Mouse (Mus musculus) macrophage (primary cell): ENCODE results near the gene Rad54l. TPM values are rescaled to one million over a fixed set of nuclear protein-coding genes. Genes with fewer than 3 reads are reported as not detected.

Source experiments
- H3K27ac ChIP-seq: fragments of 350-480 bp; formaldehyde crosslinking; 2 replicates; pipeline ENCODE4 v1.9.0; 2021
- H3K36me3 ChIP-seq: fragments of 350-480 bp; formaldehyde crosslinking; 2 replicates; pipeline ENCODE4 v1.9.0; 2021; ENCODE audit errors: inconsistent target
- H3K4me3 ChIP-seq: fragments of 350-480 bp; formaldehyde crosslinking; 2 replicates; pipeline ENCODE4 v1.9.0; 2021; ENCODE audit errors: inconsistent target
- H3K79me2 ChIP-seq: fragments of 350-480 bp; formaldehyde crosslinking; 2 replicates; pipeline ENCODE4 v1.9.0; 2021; ENCODE audit errors: inconsistent target
- WGBS: methylation state at CpG from one replicate; pipeline ENCODE4 v1.1.7; 2026; ENCODE audit warnings: inconsistent platforms; ENCODE audit not compliant: missing documents; 5-methylcytosine and 5-hydroxymethylcytosine counted together
- polyA plus RNA-seq: library from polyadenylated mRNA; stranded (reverse); fragments of 250-400 nt; gene quantifications from 3 replicates; pipeline ENCODE4 v1.2.4, GENCODE M21; 2018; ENCODE audit warnings: inconsistent platforms

The Rad54l gene
- polyA plus RNA-seq, 1 experiment from 2014 or later, result 3.6 TPM

GRCm38 (mm10) chr4:116070116-116070515 lies 53.4 kb downstream of the Rad54l start:
- WGBS, result 45% methylated on average over 6 of the region's 6 CpGs
- Histone ChIP-seq H3K36me3 (peaks cover 37% of the 10 kb centered on the region), H3K4me3 (no peak overlapping the region), H3K79me2 (peaks cover 53% of the 10 kb centered on the region), H3K27ac (no peak overlapping the region)

GRCm38 (mm10) chr4:116063855-116064254 lies 59.6 kb downstream of the Rad54l start:
- H3K36me3 ChIP-seq, result peaks cover 20% of the 10 kb centered on the region
- no peaks in the 10 kb centered on the region for H3K79me2 ChIP-seq
- H3K4me3 ChIP-seq, result no peak overlapping the region
- H3K27ac ChIP-seq, result no peak overlapping the region
- 71% methylated on average over 1 of the region's 1 CpGs for WGBS

GRCm38 (mm10) chr4:116059012-116059726 lies 64.3 kb downstream of the Rad54l start:
- H3K27ac ChIP-seq, result no peak overlapping the region
- H3K36me3 ChIP-seq, result no peaks in the 10 kb centered on the region
- H3K79me2 ChIP-seq, result no peaks in the 10 kb centered on the region
- H3K4me3 ChIP-seq, result no peak overlapping the region
- WGBS, result 88% methylated on average over 5 of the region's 5 CpGs

GRCm38 (mm10) chr4:116057559-116057958 lies 65.9 kb downstream of the Rad54l start:
- H3K27ac ChIP-seq, result no peak overlapping the region
- H3K79me2 ChIP-seq, result no peaks in the 10 kb centered on the region
- H3K4me3 ChIP-seq, result no peak overlapping the region
- WGBS, result 22% methylated on average over 1 of the region's 1 CpGs
- no peaks in the 10 kb centered on the region for H3K36me3 ChIP-seq

- under 1% methylated on average over 35 of the region's 35 CpGs for WGBS
- Histone ChIP-seq H3K27ac (peak within 1 kb of the TSS; percentile 78), H3K79me2 (no peaks in the 10 kb centered on the region), H3K36me3 (no peaks in the 10 kb centered on the region), H3K4me3 (peak within 1 kb of the TSS; percentile 56)
Measured at GRCm38 (mm10) chr4:116053399-116053961, 70.0 kb downstream of the Rad54l start, which contains the start of gene Nsun4. Gene Nsun4 (minus strand): TSS chr4:116053876.

- 9% methylated on average over 19 of the region's 22 CpGs for WGBS
- Histone ChIP-seq H3K36me3 (no peaks in the 10 kb centered on the region), H3K27ac (peak overlapping the region; percentile 78), H3K79me2 (no peaks in the 10 kb centered on the region), H3K4me3 (peak overlapping the region; percentile 56)
Measured at GRCm38 (mm10) chr4:116052526-116053293, 70.8 kb downstream of the Rad54l start.

GRCm38 (mm10) chr4:116049211-116049610 lies 74.3 kb downstream of the Rad54l start:
- H3K4me3 ChIP-seq, result no peak overlapping the region
- H3K36me3 ChIP-seq, result peaks cover 4% of the 10 kb centered on the region; the same call in 1 of the 2 replicates
- H3K79me2 ChIP-seq, result no peaks in the 10 kb centered on the region
- 94% methylated on average over 3 of the region's 3 CpGs for WGBS
- no peak overlapping the region for H3K27ac ChIP-seq

GRCm38 (mm10) chr4:116048130-116048920 lies 75.2 kb downstream of the Rad54l start:
- Histone ChIP-seq H3K36me3 (peaks cover 5% of the 10 kb centered on the region; the same call in 1 of the 2 replicates), H3K4me3 (no peak overlapping the region), H3K27ac (no peak overlapping the region), H3K79me2 (no peaks in the 10 kb centered on the region)
- WGBS, result 88% methylated on average over 7 of the region's 7 CpGs

GRCm38 (mm10) chr4:116047681-116048080 lies 75.8 kb downstream of the Rad54l start:
- peaks cover 5% of the 10 kb centered on the region; the same call in 1 of the 2 replicates for H3K36me3 ChIP-seq
- H3K4me3 ChIP-seq, result no peak overlapping the region
- no peaks in the 10 kb centered on the region for H3K79me2 ChIP-seq
- WGBS, result 67% methylated on average over 1 of the region's 1 CpGs
- H3K27ac ChIP-seq, result no peak overlapping the region

GRCm38 (mm10) chr4:116046604-116047003 lies 76.9 kb downstream of the Rad54l start:
- Histone ChIP-seq H3K79me2 (no peaks in the 10 kb centered on the region), H3K27ac (no peak overlapping the region), H3K4me3 (no peak overlapping the region), H3K36me3 (peaks cover 5% of the 10 kb centered on the region; the same call in 1 of the 2 replicates)
- WGBS, result 100% methylated on average over 2 of the region's 2 CpGs

Other genes starting within 250 kb of the Rad54l start
- not detected in 3 replicates for gene Kncn, start 239.3 kb downstream of the Rad54l start, polyA plus RNA-seq
- gene 6430628N08Rik, start 233.0 kb downstream of the Rad54l start, polyA plus RNA-seq, result not detected in 3 replicates
- gene Dmbx1, start 183.8 kb downstream of the Rad54l start, polyA plus RNA-seq, result not detected in 3 replicates
- gene Faah, start 105.8 kb downstream of the Rad54l start, polyA plus RNA-seq, result 0.09 TPM in 1 of 3 replicates, not detected in the others
- 4.4 to 6.4 TPM (median 6.0 TPM) in 3 replicates for gene Nsun4, start 69.8 kb downstream of the Rad54l start, polyA plus RNA-seq
- gene Uqcrh, start 48.6 kb downstream of the Rad54l start, polyA plus RNA-seq, result 366 to 481 TPM (median 405 TPM) in 3 replicates
- 19.7 to 34.0 TPM (median 33.3 TPM) in 3 replicates for gene Lrrc41, start 48.4 kb downstream of the Rad54l start, polyA plus RNA-seq
- gene Pomgnt1, start 150 bp upstream of the Rad54l start, polyA plus RNA-seq, result 16.6 to 29.9 TPM (median 17.1 TPM) in 3 replicates
- gene Lurap1, start 27.6 kb upstream of the Rad54l start, polyA plus RNA-seq, result 0.09 to 0.10 TPM in 2 of 3 replicates, not detected in the other
- gene Tspan1, start 43.9 kb upstream of the Rad54l start, polyA plus RNA-seq, result not detected in 3 replicates
- gene 1700042G07Rik, start 49.7 kb upstream of the Rad54l start, polyA plus RNA-seq, result not detected in 3 replicates
- gene Gm49337, start 49.7 kb upstream of the Rad54l start, polyA plus RNA-seq, result not detected in 3 replicates
- gene Pik3r3, start 97.9 kb upstream of the Rad54l start, polyA plus RNA-seq, result 0.47 to 1.1 TPM (median 0.63 TPM) in 3 replicates